Mouse (Mus musculus) frontal cortex, adult (tissue): ENCODE measurements around the gene Gm49380.

Experiments
- ATAC-seq: cut with Nextera tagmentation; 2 replicates; pipeline ENCODE4 v1.9.2; 2017; ENCODE audit warnings: mild to moderate bottlenecking, moderate library complexity, mixed read lengths; ENCODE audit not compliant: low TSS enrichment

The Gm49380 gene

DNA sequence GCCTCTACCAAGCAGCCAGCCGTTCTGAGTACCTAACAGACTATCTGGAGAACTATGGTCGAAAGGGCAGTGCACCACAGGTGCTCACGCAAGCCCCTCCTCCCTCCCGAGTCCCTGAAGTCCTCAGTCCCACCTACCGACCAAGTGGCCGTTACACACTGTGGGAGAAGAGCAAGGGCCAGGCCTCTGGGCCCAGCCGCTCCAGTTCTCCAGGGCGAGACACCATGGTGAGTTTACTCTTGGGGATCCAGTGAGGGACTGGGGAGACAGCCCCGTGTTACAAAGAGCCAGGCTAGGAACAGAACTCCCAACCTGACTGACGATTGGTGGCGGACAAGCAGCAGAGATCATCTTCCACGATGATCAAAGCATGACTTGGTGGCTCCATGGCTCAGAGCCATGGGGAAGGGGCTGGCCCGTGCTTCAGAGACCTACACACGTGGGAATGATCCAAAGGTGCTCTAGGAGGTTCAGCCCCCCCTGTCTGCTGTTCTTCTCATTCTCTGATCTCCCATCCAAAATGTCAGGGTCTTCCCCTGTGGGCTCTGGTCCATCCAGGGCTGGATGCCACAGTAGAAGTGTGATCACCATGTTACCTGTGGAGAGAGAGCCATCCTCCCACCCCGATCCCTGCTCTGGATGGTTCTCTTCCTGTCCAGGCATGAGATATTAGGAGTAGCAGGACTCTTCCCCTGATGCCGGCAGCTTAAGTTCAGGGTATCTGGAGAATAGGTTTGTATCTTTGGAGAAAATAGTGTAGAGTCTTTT is 37.1 kb downstream of the Gm49380 start:
- no peak for ATAC-seq

DNA sequence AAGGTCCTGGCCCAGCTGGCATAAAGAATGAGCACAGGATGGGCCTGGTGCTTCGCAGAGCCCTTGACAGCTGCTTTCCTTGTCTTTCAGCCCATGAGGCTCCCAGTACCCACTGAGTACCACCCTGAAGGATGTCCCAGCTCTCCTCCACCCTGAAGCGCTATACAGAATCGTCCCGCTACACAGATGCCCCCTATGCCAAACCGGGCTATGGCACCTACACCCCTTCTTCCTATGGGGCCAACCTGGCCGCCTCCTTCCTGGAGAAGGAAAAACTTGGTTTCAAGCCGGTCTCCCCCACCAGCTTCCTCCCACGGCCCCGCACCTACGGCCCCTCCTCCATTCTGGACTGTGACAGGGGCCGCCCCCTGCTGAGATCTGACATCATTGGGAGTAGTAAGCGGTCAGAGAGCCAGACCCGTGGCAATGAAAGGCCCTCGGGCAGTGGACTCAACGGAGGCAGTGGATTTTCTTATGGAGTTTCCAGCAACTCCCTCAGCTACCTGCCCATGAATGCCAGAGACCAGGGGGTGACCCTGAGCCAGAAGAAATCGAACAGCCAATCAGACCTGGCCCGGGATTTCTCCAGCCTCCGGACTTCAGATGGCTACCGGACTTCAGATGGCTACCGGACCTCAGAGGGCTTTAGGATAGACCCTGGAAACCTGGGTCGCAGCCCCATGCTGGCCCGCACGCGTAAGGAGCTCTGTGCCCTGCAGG is 37.9 kb downstream of the Gm49380 start:
- ATAC-seq: no peak

DNA sequence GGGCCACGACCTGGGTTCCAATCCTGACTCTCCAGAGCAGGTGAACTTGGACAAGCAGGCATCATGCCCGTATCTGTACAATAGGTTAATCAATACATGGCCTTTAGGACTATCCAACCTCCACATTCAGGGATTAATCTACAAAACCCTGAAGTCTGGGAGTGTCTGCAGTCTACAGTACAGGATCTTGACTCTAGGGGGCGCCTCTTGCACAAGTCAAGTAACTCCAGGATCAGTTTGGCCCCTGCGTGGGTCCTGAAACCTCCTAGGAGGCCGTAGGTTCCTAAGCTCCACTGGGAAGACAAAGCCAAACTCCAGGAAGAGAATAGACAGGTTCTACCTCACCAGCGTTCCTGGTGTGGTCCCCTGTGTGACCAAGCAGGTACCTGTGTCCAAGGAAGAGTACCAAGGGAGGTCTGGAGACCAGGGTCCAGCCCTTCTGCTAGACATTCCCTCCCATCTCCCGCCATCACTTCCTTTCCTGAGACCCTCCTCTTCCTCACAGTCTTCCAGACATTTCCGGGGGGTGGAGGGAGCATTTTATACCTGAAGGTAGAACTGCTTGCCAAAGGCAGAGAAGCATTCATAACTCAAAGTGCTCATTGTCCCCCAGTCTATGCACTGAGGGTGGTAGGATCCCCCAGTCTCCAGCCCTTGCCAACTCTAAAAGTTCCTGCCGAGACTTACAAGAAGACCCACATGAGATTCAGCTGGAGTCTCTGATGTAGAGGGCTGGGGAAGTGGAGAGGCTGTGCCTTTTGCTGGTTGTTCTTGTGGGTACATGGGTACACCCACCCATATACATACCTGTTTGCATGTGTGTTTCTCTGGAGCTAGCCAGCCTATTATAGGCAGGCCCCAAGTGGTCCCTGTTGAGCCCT is 38.7 kb downstream of the Gm49380 start:
- no peak for ATAC-seq

DNA sequence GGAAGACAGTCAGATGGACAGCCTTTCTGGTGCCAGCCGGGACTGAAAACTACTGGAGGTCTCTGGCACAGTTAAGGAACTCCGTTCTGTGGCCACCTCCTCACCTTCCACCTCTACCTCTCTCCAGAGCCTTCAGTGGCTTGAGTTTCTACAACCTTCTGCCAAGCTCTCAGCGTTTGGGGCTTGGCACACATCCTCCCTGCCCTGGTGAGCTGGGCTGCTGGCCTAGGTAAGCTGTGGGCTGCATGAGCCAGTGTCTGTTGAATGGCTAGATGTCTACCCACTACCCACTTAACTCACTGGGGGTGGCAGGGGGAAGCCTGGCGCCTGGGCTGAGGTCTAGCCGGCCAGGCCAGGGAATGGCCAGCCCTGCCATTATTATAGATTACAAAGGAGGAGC is 40.2 kb downstream of the Gm49380 start:
- ATAC-seq: no peak

DNA sequence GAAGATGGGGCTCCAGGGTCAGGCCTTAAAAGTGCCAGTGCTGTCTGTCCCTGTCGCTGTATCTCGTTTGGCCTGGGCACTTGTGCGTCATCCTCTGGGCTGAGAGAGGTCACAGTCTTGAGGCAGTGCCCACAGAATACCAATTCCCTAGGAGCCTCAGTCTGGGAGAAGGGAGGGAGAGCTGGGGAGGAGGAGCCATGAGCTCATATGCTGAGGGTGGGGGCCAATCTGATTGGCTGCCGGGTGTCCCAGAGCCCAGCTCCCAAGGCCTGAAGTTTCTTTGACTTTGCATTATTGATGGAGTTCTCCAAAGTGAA is 40.7 kb downstream of the Gm49380 start:
- ATAC-seq: peak; percentile 28; the same call in 1 of the 2 replicates

DNA sequence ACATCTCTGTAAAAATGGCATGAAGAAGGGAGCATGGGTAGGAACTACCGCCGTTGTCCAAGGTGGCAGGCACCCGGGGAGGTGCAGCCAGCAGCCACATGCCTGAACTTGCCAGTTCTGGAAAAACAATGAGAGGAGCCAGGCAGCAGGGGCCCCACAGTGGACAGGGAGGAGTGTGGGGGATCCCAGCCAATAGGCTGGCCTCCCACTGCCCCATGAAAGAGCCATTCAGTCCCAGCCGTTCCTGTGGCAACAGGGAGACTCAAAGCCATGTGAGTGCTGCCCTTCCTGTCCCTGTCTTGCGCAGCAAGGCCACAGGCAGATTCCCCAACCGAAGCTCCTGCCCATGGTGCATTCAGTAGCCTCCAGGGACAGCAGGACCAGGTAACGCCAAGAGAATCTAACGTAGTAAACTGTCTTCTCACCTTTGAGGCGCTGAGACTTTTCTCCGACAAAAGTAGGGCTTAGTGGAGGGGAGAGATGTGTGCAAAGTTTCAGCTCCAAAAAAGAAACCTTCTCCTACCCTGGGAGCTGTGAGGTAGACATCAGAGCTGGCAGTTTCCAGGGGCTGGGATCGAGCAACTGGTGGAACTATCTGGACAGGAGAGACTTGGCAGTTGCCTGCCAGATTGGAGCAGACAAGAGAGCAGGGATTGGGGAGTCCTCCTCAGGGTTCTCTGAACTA is 41.2 kb downstream of the Gm49380 start:
- peak; percentile 22 for ATAC-seq

DNA sequence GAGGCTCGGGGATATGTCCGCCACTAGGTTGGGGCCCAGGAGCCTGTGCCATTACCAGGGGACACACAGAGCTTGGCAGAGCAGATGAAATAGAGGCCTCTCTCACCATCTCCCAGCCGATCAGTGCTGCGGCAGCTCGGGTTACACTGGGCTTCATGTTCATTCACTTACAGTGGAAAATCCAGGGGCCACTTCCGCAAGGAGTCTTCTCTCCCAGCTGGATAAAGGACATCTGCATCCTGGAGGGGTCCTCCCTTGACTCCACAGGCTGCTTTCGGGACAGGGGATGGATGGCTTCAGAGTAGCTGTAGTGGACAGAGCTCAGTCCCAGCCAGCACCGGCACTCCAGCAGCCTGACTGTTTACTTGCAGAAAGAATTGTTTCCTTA is 42.5 kb downstream of the Gm49380 start:
- ATAC-seq: no peak

DNA sequence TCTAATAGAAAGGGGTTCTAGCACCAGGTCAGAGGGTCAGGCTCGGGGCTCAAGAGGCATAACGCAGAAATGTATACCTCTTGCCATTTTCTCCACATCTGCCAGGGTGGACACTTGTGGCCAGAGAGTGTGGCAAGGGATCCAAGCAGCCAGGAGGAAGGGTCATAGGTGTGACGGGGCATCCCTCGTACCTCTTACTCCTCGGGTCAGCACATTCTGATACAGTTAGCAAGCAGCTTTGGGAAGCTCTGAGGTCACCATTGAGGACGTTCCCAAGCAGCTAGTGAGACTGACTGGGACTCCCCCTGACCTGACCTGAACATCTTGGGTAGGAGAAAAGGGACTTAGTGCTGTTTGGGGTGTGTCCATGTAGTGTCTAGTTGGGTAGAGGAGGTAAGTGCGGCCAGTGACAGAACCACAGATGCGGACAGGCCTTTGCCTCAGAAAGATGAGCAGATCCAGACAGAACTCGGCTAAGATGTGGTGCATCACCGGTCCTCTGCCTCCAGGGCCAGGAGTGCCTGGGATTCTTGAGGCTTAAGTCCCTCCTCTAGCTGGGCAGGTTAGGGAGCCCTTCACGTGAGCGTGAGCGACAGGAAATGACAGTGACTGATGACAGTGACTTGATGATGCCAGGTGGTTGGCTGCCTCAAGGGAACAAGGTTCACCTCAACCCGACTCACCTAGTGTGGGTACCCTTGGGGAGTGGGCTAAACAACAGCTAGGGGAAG is 43.0 kb downstream of the Gm49380 start:
- ATAC-seq: no peak

DNA sequence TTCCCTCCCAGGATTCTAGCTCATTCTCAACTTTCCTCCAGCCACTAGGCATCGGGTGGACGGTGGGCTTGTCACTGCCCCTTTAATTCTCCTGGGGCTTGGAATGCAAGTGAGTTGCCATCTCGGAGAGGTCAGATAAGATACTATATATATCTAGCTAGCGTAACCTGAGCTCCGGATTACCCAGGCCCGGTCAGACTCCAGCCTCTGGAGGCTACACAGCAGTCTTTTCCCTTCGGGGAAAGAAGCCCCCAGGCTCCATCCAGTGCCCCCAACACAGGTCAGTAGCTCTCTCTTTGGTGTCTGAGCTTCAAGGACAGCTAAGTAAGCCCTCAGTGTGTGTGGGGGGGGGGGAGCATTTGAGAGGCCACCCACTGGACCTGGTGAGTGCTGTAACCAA is 44.0 kb downstream of the Gm49380 start:
- ATAC-seq: no peak

DNA sequence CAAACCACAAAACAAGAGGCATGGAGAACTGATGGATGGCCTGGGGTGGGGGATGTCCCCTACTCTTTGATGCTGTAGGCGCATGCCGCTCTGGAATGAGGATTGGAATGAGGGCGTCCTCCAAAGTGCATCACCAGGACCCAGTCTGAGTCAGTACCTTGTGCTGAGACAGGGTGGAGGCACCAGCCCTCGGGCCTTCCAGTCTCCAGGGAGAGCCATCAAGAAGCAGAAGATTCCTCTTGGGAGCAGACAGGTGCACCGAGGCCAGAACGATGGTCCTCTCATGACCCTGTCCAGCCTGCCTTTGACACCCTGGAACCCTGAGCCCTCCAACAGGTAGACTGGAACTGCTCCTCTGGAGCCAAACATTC is 45.4 kb downstream of the Gm49380 start:
- no peak for ATAC-seq

DNA sequence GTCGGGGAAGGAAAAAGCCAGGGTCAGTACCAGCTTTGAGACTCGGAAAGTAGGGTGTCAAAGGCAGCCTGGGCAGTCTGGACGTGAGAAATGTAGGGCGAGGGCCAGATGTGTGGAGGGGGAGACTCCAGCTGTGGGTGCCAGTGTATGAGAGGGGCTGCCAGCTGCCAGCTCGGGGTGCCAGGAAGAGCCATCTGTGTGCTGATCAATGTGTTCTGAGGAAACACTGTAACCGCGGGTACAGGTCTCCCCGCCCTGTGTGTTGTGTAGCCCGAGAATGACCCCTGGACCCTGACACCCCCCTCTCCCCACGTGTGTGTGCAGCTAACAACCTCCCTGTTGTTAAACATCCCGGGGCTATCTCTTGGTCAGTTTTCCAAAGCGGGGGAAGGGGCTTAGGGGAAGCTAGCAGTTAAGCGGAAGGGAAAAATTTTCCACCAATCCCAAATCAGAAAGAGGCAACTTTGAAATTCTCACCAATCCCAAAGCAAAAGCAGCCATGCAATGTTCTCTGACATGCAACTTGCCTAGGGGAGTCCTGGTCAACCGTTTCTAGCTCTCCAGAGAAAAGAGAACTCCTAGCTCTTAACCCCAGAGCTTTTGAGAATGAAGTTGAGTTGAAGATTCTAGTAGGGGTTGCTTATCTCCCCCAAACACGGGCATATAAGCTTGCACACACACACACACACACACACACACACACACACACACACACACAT is 45.9 kb downstream of the Gm49380 start:
- peak; percentile 20 for ATAC-seq

DNA sequence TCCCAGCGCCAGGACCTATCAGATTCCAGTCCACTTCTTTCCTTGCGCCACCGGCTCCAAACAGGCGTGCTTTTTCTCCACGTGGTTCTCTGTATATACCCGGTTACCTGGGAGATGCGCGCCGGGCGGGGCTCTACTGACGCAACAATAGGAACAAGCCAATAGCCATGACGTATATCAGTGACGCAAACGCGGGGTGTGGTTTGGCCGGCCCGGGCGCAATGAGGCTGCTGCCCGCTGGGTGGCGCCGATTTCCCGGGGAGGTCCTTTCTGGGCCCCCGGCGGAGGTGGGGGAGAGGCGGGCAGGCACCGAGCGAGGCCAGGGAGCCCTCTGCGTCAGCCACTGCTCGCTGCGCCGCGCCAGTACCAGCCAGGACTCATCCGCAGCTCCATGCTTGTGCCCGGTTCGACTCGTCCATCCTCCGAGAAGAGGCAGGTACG is 46.5 kb downstream of the Gm49380 start, which contains the start of gene Usp2:
TSS of gene Usp2 (plus strand) at position 237 of the 441 bp plus-strand sequence.
- ATAC-seq: peak; percentile 94

DNA sequence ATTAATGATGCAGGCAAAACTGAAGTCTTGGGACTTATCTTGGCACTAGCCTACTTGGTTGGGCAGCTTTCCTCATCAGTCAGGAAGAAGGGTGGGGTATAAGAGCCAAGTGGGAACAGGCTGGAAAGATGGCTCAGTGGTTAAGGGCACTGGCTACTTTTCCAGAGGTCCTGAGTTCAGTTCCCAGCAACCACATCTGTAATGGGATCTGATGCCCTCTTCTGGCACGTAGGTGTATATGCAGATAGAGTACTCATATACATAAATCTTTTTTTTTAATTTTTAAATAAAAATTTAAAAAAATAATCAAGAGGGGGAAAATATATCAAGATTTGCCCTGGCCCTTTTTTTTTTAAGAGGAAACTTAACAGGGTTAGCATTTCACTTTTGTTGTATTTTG is 48.1 kb downstream of the Gm49380 start:
- ATAC-seq: no peak

DNA sequence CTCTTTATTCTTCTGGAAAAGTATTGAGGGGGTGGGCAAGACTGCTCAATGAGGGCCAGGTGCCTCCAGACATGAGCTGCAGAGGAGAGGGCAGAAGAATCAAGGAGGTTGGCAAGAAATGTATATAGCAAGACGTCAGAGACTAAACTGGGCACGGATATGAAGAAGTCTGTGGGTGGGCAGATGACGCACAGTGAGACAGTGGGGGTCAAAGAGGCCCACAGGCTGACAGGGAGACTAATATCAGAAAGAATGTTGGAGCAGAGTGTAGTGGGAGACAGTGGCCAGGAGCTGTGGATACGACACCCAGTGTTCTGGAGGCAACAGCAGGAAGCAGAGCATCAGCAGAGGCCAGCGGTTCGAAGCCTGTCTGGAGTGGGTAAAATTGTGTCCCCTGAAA is 54.7 kb downstream of the Gm49380 start:
- no peak; the same call in 1 of the 2 replicates for ATAC-seq

DNA sequence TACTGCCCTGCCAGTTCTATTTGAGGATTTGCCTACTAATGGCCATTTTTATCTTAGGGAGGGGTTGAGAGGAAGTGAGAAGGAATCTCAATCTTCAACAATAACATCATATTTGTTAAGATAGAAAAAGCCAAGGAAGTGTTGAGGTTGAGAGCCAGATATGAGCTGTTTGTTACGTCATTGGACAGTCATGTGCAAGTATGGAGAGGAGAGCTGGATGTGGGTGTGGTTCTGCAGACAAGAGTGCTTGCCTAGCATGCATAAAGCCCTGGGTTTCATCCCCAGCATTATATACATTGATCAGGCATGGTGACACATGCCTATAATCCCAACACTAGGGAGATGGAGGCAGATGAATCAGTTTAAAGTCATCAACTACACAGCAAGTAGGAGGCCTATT is 59.4 kb downstream of the Gm49380 start:
- no peak for ATAC-seq

DNA sequence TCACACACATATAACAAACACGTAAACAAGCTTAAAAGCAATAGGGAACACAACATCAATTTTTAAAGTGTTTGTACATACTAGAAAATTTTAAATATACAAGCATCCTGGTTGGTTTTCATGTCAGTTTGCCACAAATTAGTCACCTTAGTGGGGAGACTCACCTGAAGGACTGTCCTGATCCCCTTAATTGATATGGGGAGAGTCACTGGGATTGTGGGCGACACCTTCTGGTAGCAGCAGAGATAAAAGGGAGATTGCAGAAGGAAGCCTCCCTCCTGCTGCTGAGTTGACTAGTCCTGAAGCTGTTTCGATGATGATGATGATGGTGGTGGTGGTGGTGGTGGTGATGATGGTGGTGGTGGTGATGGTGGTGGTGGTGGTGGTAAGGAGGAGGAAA is 60.4 kb downstream of the Gm49380 start:
- no peak for ATAC-seq

DNA sequence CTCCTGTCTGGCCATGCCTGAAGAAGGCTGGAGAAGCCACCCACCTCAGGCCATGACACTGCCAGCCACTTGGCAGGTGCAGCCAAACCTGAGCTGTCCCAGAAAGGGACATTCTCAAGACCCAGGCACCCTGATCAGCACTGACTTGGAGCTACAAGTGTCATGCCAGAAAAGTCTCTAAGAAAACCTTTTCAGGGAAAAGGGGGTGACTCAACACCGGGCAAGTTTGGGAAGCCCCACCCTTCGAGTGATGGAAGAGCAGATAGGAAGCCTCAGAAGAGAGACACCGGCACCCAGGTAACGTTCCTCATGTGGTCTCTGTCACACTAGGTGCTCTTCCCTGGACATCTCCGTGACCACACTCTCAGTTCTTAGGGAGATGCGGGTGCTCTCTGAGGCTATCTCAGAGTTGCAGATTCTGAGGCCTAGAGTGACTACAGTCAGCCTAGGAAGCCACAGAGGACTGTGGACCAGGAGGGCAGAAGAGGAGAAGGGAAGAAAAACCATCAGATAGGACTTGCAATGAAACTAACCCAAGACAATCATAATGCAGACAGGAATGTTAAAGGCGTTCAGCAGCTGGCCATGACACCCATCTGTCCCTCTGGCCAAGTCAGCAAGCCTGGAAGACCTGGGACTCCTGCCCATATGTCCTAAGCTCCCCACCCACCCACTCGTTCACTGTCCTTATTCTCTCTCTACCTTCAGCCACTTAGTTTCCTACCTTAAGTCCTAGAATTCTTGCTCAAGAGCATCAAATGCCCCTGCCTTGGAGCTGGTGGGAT is 63.7 kb downstream of the Gm49380 start:
- ATAC-seq: no peak

DNA sequence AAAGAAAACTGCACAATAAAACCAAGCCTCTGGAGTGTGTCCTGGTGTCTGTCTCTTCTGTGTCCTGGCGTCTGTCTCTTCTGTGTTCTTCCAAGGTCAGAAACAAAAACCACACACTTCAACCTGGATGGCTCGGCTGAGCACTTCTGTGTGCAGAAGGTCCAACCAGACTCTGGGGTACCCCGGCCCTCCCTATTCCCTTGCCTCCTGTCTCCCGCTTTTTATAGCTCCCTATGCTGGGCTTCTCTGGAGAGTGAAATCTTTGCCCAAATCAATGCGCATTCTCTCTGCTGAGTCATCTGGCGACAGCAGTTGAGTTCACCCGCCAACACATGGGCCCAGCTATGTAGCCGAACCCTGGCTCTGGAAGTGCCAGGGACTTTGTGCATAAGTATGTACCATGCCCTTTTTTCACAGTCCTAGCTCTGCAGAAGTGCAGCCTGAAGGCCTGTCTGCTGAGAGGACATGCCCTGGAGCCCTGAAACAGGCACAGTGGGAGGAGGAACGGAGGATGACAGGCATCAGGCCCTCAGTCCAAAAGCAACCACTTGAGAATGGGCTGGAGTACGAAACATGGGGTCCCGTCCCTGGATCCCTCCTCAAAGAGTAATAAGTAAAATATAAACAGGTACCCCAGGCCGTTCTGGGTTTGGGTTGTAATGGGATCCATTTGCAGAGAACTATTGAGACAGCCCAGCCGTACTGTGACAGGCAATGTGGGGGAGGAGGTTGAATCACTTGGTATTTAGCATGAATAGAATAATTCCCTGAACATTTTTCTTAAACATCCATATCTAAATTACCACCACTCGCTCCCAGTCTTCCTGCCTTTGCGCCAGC is 64.5 kb downstream of the Gm49380 start:
- ATAC-seq: peak; percentile 69
